Mouse (Mus musculus): ENCODE data around the gene Phka1. TPM values are rescaled to one million over a fixed set of nuclear protein-coding genes. Genes with fewer than 3 reads are reported as not detected.
A peak's percentile ranks its signal among the peaks of the same experiment; 100 is the strongest.
"Not testable (repeated sequence)": the region's sequence is repeated elsewhere in the genome, so short reads cannot be mapped to it uniquely, and the experiment has no call there.

Phka1 gene
- 10 to 100 TPM; 22.4 to 27.3 (median 24.1) TPM for total RNA-seq (2022)

DNA sequence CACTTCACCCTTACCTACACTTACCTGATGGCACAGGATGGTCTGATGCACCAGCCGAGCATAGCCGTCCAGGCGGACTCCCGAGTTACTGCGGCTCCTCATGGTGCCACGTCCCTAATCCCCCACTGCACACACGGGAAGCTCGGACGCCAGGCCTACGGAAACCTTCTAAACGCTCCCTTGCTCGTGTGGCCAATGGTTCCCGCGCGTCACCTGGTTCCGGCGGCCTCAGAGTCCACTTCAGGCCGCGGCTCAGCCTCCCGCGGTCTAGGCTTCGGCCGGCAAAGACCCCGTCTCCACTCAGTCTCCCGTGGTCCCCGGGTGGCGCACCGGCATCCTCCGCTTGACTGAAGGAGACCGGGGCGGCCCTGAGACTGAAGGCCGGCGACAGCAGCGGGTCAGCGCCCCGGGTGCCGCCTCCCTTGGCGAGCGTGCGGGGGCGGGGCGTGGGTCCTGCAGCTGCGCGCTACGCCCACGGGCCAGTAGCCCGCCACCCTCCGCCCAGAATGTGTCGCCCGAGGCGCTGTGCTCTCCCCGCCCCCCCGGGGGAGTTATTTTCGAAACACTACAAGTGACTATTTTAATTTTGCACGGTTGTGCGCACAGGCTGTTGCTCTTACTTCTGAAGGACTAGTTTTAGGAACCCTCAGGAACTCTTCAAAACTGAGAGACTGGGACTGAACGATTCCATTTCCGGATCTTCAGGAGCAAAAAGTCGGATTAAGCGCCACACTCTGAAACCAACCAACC is at the start of gene Phka1:
Gene Phka1, minus strand, starts transcription at position 424 of the 750 bp plus-strand sequence.
- DNase-seq (ENCODE audit: low spot score in 2 of 2), result peak; percentile 36 to 50

DNA sequence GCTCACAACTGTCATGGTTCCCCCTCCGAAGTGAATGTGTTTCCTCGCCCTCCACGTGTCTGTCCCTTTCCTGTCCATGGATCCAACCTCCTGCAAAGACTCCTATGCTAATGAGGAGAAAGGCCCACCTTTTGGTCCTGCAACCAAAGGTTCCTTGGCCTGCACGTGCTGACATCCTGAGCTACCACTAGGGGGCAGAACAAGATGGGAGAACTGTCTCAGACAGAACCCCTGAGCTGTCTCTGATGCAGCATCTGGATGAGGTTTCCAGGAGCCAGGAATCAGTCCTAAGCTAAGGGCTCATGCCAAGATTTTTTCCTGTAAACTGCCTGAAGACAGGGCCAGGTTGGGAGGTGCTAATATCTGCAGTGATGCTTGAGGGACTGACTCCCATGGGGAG is 45.2 kb upstream of the Phka1 start:
- peak; percentile 3 to 17 for DNase-seq (ENCODE audit: low spot score in 2 of 2)

DNA sequence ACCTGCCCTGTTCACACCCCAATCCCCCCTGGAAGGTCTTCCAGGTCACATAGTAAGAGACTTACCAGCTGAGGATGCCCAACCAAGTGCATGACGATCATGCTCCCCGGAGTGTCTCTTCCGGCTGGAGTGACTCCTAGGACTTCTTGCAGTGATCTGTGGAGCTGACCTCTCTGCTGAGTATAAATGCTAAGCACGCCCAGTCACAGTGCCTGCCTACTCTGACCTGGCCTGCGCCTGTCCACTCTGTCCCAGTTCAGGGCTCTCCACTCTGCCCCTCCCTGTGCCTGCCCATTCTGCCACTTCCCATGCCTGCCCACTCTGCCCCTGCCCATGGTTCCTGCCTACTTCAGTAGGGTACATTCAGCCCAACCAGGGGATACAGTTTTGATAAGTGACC is 42.8 kb upstream of the Phka1 start, which contains the start of gene Gm3880:
Gene Gm3880, minus strand, starts transcription at position 101 of the 400 bp plus-strand sequence.
- not testable (repeated sequence) for DNase-seq (ENCODE audit: low spot score in 2 of 2)

DNA sequence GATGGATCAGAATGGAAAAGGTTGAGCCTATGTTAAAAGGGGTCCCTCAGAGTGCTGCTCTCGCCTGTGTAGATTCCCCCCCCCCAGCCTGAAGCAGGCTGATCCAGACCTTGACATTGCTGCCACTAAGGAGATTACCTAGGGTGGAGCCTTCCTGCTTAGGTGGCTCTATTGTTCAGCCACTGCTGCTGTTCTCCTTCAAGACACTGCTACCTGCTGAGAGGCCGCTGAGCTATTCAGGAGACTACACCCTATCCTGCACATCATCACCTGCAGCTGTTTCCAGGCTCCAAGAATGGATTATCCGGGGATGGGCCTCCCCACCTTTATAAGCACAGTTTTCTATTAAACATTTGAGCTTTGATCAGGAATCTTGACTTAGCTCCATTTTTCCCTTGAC is 40.7 kb upstream of the Phka1 start:
- DNase-seq (ENCODE audit: low spot score in 2 of 2), result not testable (repeated sequence)

DNA sequence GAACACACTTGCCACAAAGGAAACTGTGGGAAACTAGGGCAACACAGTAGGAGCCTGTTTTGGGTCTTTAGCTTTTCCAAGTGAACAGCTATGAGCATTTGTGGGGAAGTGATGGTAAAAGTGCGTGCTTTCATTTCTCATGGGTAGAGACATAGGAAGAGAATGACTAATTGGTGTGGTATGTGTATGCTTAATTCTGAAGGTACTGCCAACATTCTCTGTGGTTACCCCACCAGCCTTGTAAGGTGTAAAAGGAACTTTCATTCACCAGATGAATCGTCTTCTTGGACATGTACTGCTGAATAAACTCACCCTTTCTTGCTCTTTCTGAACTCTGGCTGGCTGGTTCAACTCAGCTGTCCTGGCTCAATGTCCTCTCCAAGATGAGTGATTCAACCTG is 22.6 kb upstream of the Phka1 start:
- DNase-seq (ENCODE audit: low spot score in 2 of 2), result no peak

GRCm38 (mm10) chrX:102660712-102661111 is 16.7 kb upstream of the Phka1 start:
- DNase-seq (ENCODE audit: low spot score in 2 of 2), result peak in 1 of 2 experiments; percentile 11

- no peak for DNase-seq (ENCODE audit: low spot score in 2 of 2)
These were observed 1.6 kb upstream of the Phka1 start for GRCm38 (mm10) chrX:102645691-102646090.

- no peak for DNase-seq (ENCODE audit: low spot score in 2 of 2)
These were observed 1.1 kb upstream of the Phka1 start for GRCm38 (mm10) chrX:102645146-102645545.

DNA sequence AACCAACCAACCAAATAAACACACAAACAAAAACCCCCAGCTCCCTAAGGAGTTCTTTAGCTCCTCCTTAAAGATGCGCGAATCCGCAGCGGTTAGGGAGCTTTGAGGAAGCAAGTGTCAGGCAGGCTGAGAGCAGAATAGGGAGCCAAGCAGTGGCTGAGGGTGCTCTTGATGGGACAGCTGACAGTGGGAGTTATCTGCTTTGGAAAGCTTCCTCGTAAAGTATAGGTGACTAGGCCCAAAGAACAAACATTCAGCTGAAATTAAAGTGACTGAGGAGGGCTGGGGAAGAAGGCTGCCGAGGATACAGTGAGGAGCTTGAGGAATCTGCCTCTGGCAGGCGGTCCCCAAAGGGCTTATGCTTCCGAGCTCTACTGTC is 516 bp upstream of the Phka1 start:
- no peak for DNase-seq (ENCODE audit: low spot score in 2 of 2)

GRCm38 (mm10) chrX:102601269-102601668 is 42.8 kb downstream of the Phka1 start:
- DNase-seq (ENCODE audit: low spot score in 2 of 2), result no peak

- peak in 1 of 2 experiments; percentile 12 for DNase-seq (ENCODE audit: low spot score in 2 of 2)
These were observed 55.5 kb downstream of the Phka1 start for GRCm38 (mm10) chrX:102588560-102588959.

DNA sequence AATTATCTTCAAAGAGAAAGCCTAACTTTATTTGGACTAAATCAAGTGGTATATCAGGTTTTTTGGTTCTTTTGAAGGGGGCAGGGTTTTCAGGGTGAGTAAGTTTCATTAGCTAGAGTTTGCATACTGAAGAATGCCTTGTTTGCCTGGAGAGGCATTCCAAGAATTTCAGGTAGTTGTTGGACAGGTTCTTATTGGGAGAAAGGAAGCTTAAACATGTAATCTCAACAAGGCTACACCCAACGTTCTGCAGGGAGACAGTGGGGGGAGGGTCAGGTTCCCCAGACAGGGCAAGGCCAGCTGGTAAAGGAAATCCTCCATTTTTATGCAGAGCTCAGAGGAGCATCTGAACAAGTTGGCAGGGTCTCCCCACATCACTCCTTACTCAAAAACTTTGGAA is 72.9 kb downstream of the Phka1 start:
- DNase-seq (ENCODE audit: low spot score in 2 of 2), result no peak

DNA sequence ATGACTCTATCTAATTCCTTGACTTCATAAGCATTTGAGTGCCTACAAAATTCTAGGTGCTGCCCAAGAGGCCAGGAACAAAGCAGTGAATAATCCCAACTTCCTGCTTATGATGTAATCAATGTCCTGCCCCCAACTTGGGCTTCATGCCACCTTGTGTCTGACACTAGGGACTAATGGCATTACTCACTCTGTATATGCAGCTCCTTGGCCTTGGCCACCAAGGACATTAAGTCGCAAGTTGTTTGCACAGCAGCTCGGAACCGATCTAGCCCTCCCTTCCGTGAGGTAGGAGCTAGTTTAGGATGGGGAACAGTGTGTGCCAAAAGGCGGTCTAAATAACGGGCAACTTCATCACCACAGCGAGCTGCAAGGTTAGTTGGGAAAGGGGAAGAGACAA is 87.1 kb downstream of the Phka1 start:
- DNase-seq (ENCODE audit: low spot score in 2 of 2), result no peak

- DNase-seq (ENCODE audit: low spot score in 2 of 2), result no peak
These were observed 134.8 kb downstream of the Phka1 start for GRCm38 (mm10) chrX:102509205-102509604.

DNA sequence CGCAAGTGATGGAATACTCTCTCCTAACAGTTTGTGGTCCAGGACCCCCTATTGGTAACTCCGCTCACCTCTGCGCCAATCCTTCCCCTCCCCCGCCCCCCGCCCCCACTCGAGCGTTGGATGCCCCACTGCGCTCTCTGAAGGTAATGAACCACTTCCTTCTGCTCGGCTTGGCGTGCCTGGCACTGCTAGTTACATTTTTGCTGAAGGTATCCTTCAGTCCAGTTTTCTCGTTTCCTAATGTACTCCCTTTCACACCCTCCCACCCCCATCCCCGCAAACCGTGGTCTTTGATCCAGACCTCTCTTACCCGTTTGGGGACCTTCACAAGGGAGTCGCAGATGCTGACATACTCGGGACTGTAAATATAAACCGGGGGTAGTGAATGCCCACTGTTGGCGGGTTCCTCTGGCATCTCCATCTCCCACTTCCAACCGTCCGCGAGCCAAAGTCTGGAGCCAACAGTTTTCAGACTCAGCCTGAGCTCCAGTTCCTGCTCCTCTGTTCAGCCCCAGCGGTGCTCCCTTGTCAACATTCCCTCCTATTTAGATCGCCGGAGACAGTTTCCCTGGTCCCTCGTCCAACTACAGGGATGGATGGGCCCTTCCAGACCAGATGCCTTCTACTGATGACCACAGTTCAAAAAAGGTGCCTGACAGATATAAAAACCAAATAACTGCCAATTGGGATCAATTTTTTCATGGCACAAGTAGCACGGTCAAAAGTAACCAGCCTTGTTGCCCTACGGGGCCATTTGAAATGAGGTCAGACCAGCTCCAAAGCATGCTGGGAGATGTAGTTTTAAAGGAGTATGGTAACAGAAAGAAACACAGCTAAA is 139.2 kb downstream of the Phka1 start, which contains the start of gene Hdac8:
Gene Hdac8, minus strand, starts transcription at position 716 of the 838 bp plus-strand sequence.
- peak; percentile 38 to 44 for DNase-seq (ENCODE audit: low spot score in 2 of 2)

- no peak for DNase-seq (ENCODE audit: low spot score in 2 of 2)
These were observed 139.9 kb downstream of the Phka1 start for GRCm38 (mm10) chrX:102504179-102504578.

- DNase-seq (ENCODE audit: low spot score in 2 of 2), result peak in 1 of 2 experiments; percentile 12
These were observed 149.9 kb downstream of the Phka1 start for GRCm38 (mm10) chrX:102493992-102494730.

GRCm38 (mm10) chrX:102485575-102485974 is 158.5 kb downstream of the Phka1 start:
- no peak for DNase-seq (ENCODE audit: low spot score in 2 of 2)

DNA sequence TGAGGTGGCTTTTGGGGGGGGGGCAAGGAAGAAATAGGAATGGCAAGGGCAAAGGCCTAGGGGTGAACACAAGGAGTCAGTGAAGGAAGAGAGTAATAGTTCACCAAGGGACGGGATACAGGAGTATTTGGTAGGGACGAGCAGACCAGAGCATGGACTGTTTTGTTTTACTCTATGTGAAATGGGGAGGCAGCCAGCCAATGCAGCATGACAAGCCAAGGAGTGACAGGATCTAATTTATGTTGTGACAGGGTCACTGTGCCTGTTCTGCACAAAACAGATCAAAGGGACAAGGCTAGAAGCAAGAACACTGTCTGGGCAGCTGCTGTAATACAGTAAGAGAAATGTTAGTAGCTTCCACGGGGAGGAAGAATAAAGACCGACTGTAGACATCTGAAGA is 164.4 kb downstream of the Phka1 start:
- DNase-seq (ENCODE audit: low spot score in 2 of 2), result no peak

DNA sequence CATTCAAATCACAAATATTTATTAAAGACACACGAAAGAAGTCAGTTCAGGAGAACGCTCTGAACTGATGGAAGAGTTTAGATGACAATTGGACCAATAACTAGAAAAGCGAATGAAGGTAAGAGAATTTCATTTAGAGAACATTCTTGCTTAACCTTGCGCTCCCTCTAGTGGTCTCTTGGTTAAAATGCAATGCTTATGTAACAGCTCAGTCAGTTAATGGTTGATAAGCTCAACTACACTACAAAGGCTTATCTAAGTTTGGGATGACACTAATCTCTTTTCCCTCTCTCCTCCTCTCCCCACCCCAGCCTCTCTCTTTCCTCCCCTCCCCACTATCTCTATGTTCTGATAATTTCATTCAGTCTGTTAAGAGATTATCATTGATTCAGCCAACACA is 165.1 kb downstream of the Phka1 start:
- DNase-seq (ENCODE audit: low spot score in 2 of 2), result peak in 1 of 2 experiments; percentile 12

DNA sequence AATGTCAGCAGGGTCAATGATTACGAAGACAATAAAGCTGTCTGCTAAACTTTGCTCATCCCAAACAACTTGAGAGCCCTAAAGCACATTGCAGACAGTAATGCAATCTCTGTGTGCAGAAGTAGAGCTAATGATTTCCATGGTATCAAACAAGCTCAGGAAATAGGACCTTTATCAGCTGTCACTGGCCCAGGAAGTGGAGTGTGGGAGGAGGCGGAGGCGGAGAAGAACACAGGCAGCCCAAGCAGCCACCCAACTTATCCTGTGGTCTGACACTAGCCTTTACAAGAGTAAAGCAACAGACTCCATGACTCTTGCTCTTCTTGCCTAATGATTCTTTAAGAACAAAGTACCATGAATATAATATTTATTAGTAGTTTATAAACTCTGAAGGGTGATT is 165.6 kb downstream of the Phka1 start:
- DNase-seq (ENCODE audit: low spot score in 2 of 2), result no peak

DNA sequence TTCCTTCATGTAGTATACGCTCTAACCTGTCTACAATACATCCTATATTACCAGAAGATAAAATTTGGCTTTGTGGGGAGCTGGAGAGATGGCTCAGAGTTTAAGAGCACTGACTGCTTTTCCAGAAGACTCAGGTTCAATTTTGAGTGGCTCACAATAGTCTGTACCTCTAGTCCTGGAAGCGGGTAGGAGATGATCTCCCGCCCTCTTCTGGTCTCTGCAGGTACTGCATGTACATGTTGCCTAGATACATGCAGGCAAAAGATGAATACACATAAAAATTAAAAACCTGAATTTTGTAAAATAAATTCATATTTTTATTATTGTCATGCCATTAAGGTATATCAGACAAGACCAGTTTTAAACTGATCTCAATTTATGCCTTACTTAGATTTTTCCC is 167.3 kb downstream of the Phka1 start:
- DNase-seq (ENCODE audit: low spot score in 2 of 2), result peak; percentile 58 to 79

Data from layer of hippocampus, adult 8-10 months (tissue).